Mouse (Mus musculus) CH12.LX (cell line): ENCODE measurements around the gene Dnase1l3. TPM values are rescaled to one million over a fixed set of nuclear protein-coding genes. Genes with fewer than 3 reads are reported as not detected.

Experiments
- DNase-seq: peaks from one replicate; pipeline ENCODE4 v3.0.0-alpha.2; 2013; ENCODE audit errors: extremely low read depth
- H3K27ac ChIP-seq: 2 replicates; pipeline ENCODE4 v1.5.1; 2012; ENCODE audit warnings: low read depth, mild to moderate bottlenecking, control low read depth, moderate library complexity; ENCODE audit not compliant: insufficient read depth
- H3K27me3 ChIP-seq: replicated peaks from 2 replicates; pipeline ENCODE3; 2012; ENCODE audit warnings: inconsistent platforms
- H3K36me3 ChIP-seq, 2 experiments: replicated peaks in 1 of 2; 2 replicates each; pipeline versions ENCODE3 to v1.6.1; 2012; ENCODE audit warnings: inconsistent platforms in 1 of 2, low read length in 1 of 2, mild to moderate bottlenecking in 1 of 2, mixed read lengths in 1 of 2, moderate library complexity in 1 of 2; ENCODE audit not compliant: control insufficient read depth in 1 of 2, insufficient read depth in 1 of 2
- H3K4me1 ChIP-seq, 2 experiments: 2 replicates each; pipeline ENCODE4 v1.6.1; 2012; ENCODE audit warnings: inconsistent platforms in 1 of 2, moderate library complexity in 1 of 2; ENCODE audit not compliant: insufficient read depth in 2 of 2, control insufficient read depth in 1 of 2
- H3K4me2 ChIP-seq: 2 replicates; pipeline ENCODE4 v1.6.1; 2012; ENCODE audit warnings: low read depth, mild to moderate bottlenecking, control low read depth; ENCODE audit not compliant: poor library complexity, insufficient read depth, severe bottlenecking
- H3K4me3 ChIP-seq, 3 experiments: fragments of 150-350 bp in 1 of 3; sonication (generic) in 1 of 3; replicated peaks in 1 of 3; 2 replicates each; pipeline versions ENCODE3 to v1.5.1; 2011 to 2012; ENCODE audit warnings: low read depth in 2 of 3, low read length in 2 of 3, mild to moderate bottlenecking in 2 of 3, moderate library complexity in 2 of 3, control low read depth in 1 of 3, improper control_type of control experiment in 1 of 3, inconsistent platforms in 1 of 3, mixed read lengths in 1 of 3; ENCODE audit not compliant: poor library complexity in 1 of 3
- H3K79me2 ChIP-seq: replicated peaks from 2 replicates; pipeline ENCODE4 v1.6.1; 2012; ENCODE audit warnings: mild to moderate bottlenecking, moderate library complexity; ENCODE audit not compliant: control insufficient read depth, poor library complexity, insufficient read depth, severe bottlenecking; ENCODE audit errors: extremely low read depth
- H3K9ac ChIP-seq: 2 replicates; pipeline ENCODE4 v1.6.1; 2012; ENCODE audit warnings: low read depth, mild to moderate bottlenecking, control low read depth, moderate library complexity; ENCODE audit not compliant: insufficient read depth
- H3K9me3 ChIP-seq: replicated peaks from 2 replicates; pipeline ENCODE3; 2012; ENCODE audit warnings: low read length, inconsistent platforms, mixed read lengths
- BHLHE40 ChIP-seq: IDR thresholded peaks from 2 replicates; pipeline ENCODE4 v1.6.1; 2011; ENCODE audit warnings: mild to moderate bottlenecking, low read depth, low read length, improper control_type of control experiment
- CHD2 ChIP-seq: IDR thresholded peaks from 2 replicates; pipeline ENCODE4 v1.6.1; 2011; ENCODE audit warnings: low read length, improper control_type of control experiment
- CTCF ChIP-seq, 2 experiments: IDR thresholded peaks in 1 of 2; conservative IDR thresholded peaks in 1 of 2; 2 replicates each; pipeline ENCODE4 v1.5.1; 2011 to 2012; ENCODE audit warnings: low read depth in 2 of 2, low read length in 2 of 2, improper control_type of control experiment in 1 of 2, inconsistent platforms in 1 of 2, mild to moderate bottlenecking in 1 of 2, moderate library complexity in 1 of 2
- E2F4 ChIP-seq: IDR thresholded peaks from 2 replicates; pipeline ENCODE4 v1.6.1; 2011; ENCODE audit warnings: low read depth, low read length, improper control_type of control experiment; ENCODE audit not compliant: insufficient replicate concordance
- ELF1 ChIP-seq: IDR thresholded peaks from 2 replicates; pipeline ENCODE4 v1.6.1; 2014; ENCODE audit warnings: low read depth, mild to moderate bottlenecking, inconsistent platforms, low read length, improper control_type of control experiment
- EP300 ChIP-seq: IDR thresholded peaks from 2 replicates; pipeline ENCODE4 v1.6.1; 2011; ENCODE audit warnings: low read length, improper control_type of control experiment
- ETS1 ChIP-seq: conservative IDR thresholded peaks from 2 replicates; pipeline ENCODE4 v1.6.1; 2012; ENCODE audit warnings: low read depth, mild to moderate bottlenecking, inconsistent platforms, low read length, improper control_type of control experiment, moderate library complexity
- HCFC1 ChIP-seq: IDR thresholded peaks from 2 replicates; pipeline ENCODE4 v1.6.1; 2012; ENCODE audit warnings: low read depth, mild to moderate bottlenecking, inconsistent platforms, low read length, improper control_type of control experiment
- IRF4 ChIP-seq: IDR thresholded peaks from 2 replicates; pipeline ENCODE4 v1.6.1; 2014; ENCODE audit warnings: low read depth, mild to moderate bottlenecking, inconsistent platforms, low read length, improper control_type of control experiment
- JUND ChIP-seq: conservative IDR thresholded peaks from 2 replicates; pipeline ENCODE4 v1.6.1; 2011; ENCODE audit warnings: low read depth, low read length, improper control_type of control experiment
- KAT2A ChIP-seq: IDR thresholded peaks from 2 replicates; pipeline ENCODE4 v1.6.1; 2012; ENCODE audit warnings: low read length, improper control_type of control experiment, inconsistent platforms; ENCODE audit not compliant: insufficient replicate concordance
- MAZ ChIP-seq: IDR thresholded peaks from 2 replicates; pipeline ENCODE4 v1.6.1; 2012; ENCODE audit warnings: low read depth, mild to moderate bottlenecking, inconsistent platforms, low read length, improper control_type of control experiment, moderate library complexity
- MYC ChIP-seq: IDR thresholded peaks from 2 replicates; pipeline ENCODE4 v1.6.1; 2011; ENCODE audit warnings: low read depth, mild to moderate bottlenecking, improper control_type of control experiment, low read length
- NELFE ChIP-seq: IDR thresholded peaks from 2 replicates; pipeline ENCODE4 v1.6.1; 2011; ENCODE audit warnings: low read depth, low read length, improper control_type of control experiment
- NRF1 ChIP-seq: IDR thresholded peaks from 2 replicates; pipeline ENCODE4 v1.6.1; 2014; ENCODE audit warnings: low read depth, mild to moderate bottlenecking, inconsistent platforms, low read length, improper control_type of control experiment, moderate library complexity
- PAX5 ChIP-seq: IDR thresholded peaks from 2 replicates; pipeline ENCODE4 v1.6.1; 2012; ENCODE audit warnings: low read length, inconsistent platforms, mixed read lengths
- POLR2AphosphoS2 ChIP-seq: IDR thresholded peaks from 2 replicates; pipeline ENCODE4 v1.6.1; 2011; ENCODE audit warnings: low read depth, low read length, improper control_type of control experiment
- RAD21 ChIP-seq: IDR thresholded peaks from 2 replicates; pipeline ENCODE4 v1.6.1; 2011; ENCODE audit warnings: low read depth, mild to moderate bottlenecking, low read length, improper control_type of control experiment, moderate library complexity
- RCOR1 ChIP-seq: conservative IDR thresholded peaks from 2 replicates; pipeline ENCODE4 v1.6.1; 2012; ENCODE audit warnings: low read depth, mild to moderate bottlenecking, inconsistent platforms, low read length, improper control_type of control experiment
- TCF12 ChIP-seq: IDR thresholded peaks from 2 replicates; pipeline ENCODE4 v1.6.1; 2014; ENCODE audit warnings: low read depth, mild to moderate bottlenecking, inconsistent platforms, low read length, improper control_type of control experiment
- ZC3H11A ChIP-seq: IDR thresholded peaks from 2 replicates; pipeline ENCODE4 v1.6.1; 2012; ENCODE audit warnings: low read depth, mild to moderate bottlenecking, inconsistent platforms, low read length, improper control_type of control experiment
- ZMIZ1 ChIP-seq: IDR thresholded peaks from 2 replicates; pipeline ENCODE4 v1.6.1; 2012; ENCODE audit warnings: low read depth, mild to moderate bottlenecking, inconsistent platforms, low read length, improper control_type of control experiment
- ZNF384 ChIP-seq: IDR thresholded peaks from 2 replicates; pipeline ENCODE4 v1.6.1; 2012; ENCODE audit warnings: low read depth, low read length, improper control_type of control experiment, inconsistent platforms
- dilution Hi-C: fragments of 300-500 bp; cut with MboI; formaldehyde crosslinking; loops from 2 replicates; pipeline ENCODE4 v1.14.3; 2020; ENCODE audit warnings: low sequenced_read_pairs; ENCODE audit not compliant: extremely low pct_unique_long_range_greater_than_20kb, extremely low pct_ligation_motif_present
- in situ Hi-C: fragments of 300-500 bp; cut with MboI; formaldehyde crosslinking; loops from 3 replicates; pipeline ENCODE4 v1.14.3; 2019; ENCODE audit warnings: low sequenced_read_pairs, low pct_ligation_motif_present, low pct_unique_long_range_greater_than_20kb, mixed read lengths
- polyA plus RNA-seq: library from polyadenylated mRNA; unstranded; fragments of >175 nt; gene quantifications from 2 replicates; pipeline ENCODE4 v1.2.1, GENCODE M21; 2012; ENCODE audit warnings: low read depth; ENCODE audit not compliant: insufficient read length
- total RNA-seq, 2 experiments: library from RNA; depleted of rRNA; stranded (reverse); fragments of 300-350 nt in 1 of 2; fragments of >200 nt in 1 of 2; gene quantifications; 2 replicates each; pipeline ENCODE4 v1.2.3; 2012 to 2014

Gene Dnase1l3
- total and polyA plus RNA-seq, 3 experiments, result 2.5 to 36.0 (median 2.9) TPM

- in situ Hi-C loops (no loop called here), dilution Hi-C loops (no loop called here)
- Histone ChIP-seq H3K79me2 (no peaks in the 10 kb centered on the region), H3K27ac (no peak overlapping the region), H3K36me3 (peaks cover 0 to 93% of the 10 kb centered on the region in 2 experiments), H3K4me2 (no peak overlapping the region), H3K27me3 (no peaks in the 10 kb centered on the region), H3K4me1 (peaks cover 10 to 31% of the 10 kb centered on the region in 2 experiments; a peak in 3 of 4 replicates), H3K9me3 (no peaks in the 10 kb centered on the region), H3K9ac (no peak overlapping the region), H3K4me3 (no peak overlapping the region)
- DNase-seq, result no peak
- TF ChIP-seq ZMIZ1, result no peak
- no peak for TF ChIP-seq NELFE
- no peak for TF ChIP-seq CTCF (conservative IDR thresholded peaks at IDR 0.05 in 1 of 2, IDR thresholded peaks at IDR 0.05 in 1 of 2; ENCODE audit: low read depth in 2 of 2, low read length in 2 of 2)
- TF ChIP-seq IRF4, result no peak
- TF ChIP-seq CHD2, result no peak
- TF ChIP-seq POLR2AphosphoS2, result no peak
- no peak for TF ChIP-seq BHLHE40
- TF ChIP-seq RAD21, result no peak
- TF ChIP-seq ZNF384, result no peak
- TF ChIP-seq HCFC1, result no peak
- TF ChIP-seq PAX5, result no peak
- TF ChIP-seq EP300, result no peak
- TF ChIP-seq MYC, result no peak
- no peak for TF ChIP-seq ELF1
- no peak for TF ChIP-seq KAT2A
- TF ChIP-seq JUND, result no peak
- no peak for TF ChIP-seq RCOR1
- TF ChIP-seq NRF1, result no peak
- no peak for TF ChIP-seq MAZ
- TF ChIP-seq TCF12, result no peak
These were observed 16.9 kb downstream of the Dnase1l3 start for GRCm38 (mm10) chr14:7977471-7977870.

GRCm38 (mm10) chr14:7975177-7975576 is 19.2 kb downstream of the Dnase1l3 start:
- Histone ChIP-seq H3K79me2 (no peaks in the 10 kb centered on the region), H3K4me3 (no peak overlapping the region), H3K27ac (no peak overlapping the region), H3K4me2 (no peak overlapping the region), H3K4me1 (peaks cover 13 to 39% of the 10 kb centered on the region in 2 experiments; a peak in 3 of 4 replicates), H3K9ac (no peak overlapping the region), H3K9me3 (no peaks in the 10 kb centered on the region), H3K36me3 (peaks cover 0 to 95% of the 10 kb centered on the region in 2 experiments), H3K27me3 (no peaks in the 10 kb centered on the region)
- DNase-seq, result no peak
- in situ Hi-C loops, result no loop called here
- TF ChIP-seq E2F4, result no peak
- TF ChIP-seq IRF4, result no peak
- no peak for TF ChIP-seq NELFE
- TF ChIP-seq POLR2AphosphoS2, result no peak
- no peak for TF ChIP-seq TCF12
- no peak for TF ChIP-seq ETS1
- TF ChIP-seq CHD2, result no peak
- TF ChIP-seq RCOR1, result no peak
- no peak for TF ChIP-seq ZC3H11A
- dilution Hi-C loops, result no loop called here
